Mouse (Mus musculus) c-Kit-positive CD71-negative TER-119-negative erythroid progenitor cells, embryonic 14.5 days (primary cell): ENCODE measurements around the gene Pla2g2d.

Experiments
- DNase-seq: peaks from one replicate; pipeline ENCODE4 v3.0.0-alpha.2; 2013; ENCODE audit warnings: low read depth

The Pla2g2d gene

DNA sequence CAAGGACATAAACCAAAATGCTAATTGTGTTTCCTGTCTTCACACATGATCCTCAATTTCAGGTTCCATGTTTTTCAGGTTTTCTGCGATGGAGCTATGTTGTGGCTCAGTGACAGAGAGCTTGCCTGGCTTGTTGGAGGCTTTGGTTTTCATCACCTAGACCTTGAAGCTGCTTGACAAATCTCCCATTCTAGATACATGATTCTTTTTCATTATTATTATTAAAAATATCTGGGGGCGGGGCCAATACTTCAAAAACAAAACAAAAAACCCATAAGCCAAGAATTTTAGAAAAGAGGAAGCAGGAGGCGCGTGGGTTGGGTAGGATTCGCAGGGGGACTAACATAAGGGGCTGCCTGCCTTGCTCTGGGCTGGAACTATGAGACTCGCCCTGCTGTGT, at the start of gene Pla2g2d:
TSS of gene Pla2g2d (plus strand) at position 301 of the 400 bp plus-strand sequence.
- no peak for DNase-seq

DNA sequence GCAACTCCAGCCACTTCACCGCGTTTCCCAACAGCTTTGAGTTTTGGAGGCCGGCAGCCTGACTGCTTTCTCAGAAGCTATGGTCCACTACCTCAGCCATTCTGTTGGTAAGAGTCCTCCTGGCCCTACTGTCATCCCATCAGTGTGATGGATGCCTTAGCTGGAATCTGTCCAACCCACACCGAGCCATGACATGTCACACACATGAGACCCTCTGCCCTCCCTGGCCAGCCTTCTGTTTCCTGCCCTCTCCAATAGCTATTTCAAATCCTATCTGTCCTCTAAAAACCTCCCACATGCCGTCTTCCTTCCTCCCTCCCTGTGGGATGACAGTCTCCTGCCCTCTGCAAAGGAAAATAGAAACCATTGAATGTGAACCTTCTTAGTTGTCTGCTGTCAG, 49.8 kb upstream of the Pla2g2d start:
- DNase-seq: no peak

DNA sequence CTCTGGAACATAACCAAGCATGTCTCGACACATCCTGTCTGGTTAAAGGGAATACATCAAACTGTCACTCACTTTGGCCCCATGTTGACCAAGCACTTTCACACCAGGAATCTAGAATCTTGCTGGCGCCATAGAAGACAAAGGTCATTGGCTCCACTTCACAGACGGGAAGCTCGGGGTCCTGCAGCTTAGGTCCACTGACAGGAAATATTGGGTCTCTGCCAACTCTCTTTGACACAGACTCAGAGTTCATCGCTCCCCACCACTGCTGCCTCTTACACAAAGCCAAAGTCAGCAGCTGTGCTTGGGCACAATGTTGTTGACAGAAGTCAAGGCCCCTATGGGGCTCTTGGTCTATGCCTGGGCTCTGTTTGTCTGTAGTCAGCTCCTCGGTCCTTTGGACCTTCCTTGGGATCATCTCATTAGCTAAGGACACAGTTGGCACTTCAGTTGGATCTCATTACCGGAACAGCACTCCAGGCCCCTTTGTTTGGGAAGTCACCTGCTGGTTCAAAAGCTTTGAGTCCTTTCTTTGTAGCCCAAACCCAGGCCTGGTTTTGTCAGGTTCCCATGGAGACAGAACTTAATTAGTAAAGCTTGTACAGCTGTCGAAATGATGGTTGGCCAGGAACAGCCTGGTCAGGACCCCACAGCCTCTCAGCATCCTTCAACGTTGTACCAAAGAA, 46.4 kb upstream of the Pla2g2d start:
- DNase-seq: no peak

DNA sequence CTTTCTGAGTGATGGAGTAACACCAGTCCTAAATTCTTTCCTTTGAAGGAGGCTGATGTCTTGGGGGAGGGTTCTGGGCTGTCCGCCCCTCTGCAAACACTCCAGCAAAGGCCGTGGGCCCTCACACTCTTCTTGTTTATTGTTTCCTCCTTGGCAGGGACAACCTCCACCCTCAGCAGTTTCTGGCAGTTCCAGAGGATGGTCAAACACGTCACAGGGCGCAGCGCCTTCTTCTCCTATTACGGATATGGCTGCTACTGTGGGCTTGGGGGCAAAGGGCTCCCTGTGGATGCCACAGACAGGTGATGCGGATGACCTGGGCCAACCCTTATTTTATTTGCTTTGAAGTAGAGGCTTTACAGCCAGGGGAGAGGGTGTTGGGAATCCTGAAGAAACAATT, 41.4 kb upstream of the Pla2g2d start:
- no peak for DNase-seq

DNA sequence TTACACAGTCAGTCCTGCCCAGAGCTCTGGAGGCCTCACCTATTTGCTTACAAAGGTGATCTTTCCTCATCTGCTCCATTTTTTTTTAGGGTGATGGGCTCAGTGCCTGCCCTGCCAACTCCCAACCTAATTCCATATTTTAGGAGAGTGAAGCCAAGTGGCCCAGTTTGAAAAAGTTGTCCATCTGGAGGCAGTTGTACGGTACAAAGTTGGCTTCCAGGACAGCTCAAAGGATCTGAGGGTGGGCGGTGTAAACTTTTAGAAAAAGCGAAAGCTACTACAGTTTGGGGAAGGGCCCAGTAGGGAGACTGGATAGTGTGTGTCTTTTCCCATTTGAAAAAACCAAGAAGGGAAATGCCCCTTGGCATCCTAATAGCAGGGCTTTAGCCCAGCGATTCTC, 40.7 kb upstream of the Pla2g2d start:
- no peak for DNase-seq

DNA sequence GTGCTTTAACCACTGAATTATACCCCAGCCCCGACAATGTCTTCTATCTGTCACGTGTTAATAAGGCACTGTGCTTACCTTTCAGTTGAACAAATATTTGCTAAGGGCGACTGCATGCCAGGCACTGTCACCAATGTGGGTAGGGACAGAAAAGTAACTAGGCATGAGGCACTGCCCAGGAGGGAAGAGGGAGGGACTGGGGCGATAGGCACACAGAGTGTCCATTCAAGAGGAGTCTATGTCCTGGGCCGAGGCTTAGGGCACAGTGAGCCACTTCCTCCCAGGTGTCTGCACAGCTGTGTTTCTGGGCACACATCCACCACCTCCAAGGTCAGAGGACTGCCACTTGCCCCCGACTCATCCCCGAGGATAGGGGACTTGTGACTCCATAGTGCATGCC, 38.5 kb upstream of the Pla2g2d start, which contains the start of gene Ubxn10:
TSS of gene Ubxn10 (minus strand) at position 137 of the 400 bp plus-strand sequence.
- no peak for DNase-seq

DNA sequence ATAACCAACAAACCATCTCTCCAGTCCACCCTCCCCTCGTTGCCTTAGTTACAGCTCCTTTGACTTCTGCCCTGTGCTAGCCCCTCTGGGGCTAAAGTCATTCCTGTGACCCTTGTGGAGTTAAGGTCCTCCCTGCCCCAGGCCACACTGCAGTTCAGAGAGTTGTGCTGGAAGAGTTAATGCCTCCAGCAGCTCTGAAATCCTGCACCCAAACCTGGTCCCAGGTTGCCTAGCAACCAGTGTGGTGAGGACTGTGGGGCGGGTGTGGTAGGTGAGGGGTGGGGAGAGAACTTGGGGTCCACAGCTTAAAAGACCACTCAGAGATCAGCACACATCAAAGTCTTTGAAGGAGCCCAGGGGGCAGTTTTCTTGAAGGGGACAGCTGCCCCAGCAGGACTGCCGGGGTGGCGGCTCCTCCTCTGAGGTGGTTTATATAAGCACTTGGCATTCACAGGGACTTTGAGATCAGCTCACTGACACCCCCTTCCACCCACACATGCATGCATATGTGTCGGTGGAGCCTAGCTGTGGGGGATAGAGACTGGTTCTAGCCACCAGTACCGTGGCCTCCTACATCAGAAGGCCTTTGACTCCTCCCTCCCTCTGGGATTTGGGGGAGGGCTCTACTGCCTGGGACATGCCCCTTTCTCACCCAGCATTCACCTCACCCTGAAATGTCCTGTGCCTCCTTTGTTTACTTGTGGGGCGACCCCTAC, 36.2 kb upstream of the Pla2g2d start:
- DNase-seq: no peak

DNA sequence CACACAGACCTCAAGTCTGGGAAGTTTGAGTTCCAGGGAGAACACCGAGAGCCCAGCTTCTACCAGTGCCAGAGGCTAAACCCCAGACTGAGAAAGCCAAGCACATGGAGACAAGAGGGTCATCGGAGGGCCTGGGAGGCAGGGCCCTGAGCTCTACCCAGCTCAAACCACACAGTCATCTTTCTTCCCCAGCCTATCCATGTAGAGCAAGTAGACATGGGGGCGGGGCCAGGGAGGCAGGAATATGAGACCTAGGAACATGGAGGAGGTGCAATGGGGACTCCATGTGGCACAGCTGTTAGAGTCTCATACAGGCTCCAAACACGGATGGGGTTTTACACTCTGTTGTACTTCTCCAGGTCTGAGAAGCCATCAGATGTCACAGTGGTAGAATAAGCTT, 29.7 kb upstream of the Pla2g2d start:
- DNase-seq: no peak

DNA sequence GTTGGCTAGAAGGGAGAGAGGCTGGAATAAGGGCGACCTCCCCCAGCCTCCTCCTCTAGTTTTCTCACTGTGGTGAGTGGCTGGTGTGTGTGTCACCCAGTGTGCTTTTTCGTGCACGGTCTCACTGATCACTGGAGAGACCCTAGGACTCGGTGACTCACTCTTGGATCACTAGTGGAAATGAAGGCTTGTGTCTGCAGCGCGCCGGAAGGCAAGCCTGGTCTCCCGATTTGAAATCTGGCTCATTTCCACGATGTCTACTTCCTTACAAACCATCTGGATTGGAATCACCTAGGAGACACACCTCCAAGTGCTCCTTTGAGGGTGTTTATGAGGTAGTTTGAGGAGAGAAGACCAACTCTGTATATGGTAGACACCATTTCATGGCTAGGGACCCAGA, 28.7 kb upstream of the Pla2g2d start:
- DNase-seq: no peak

DNA sequence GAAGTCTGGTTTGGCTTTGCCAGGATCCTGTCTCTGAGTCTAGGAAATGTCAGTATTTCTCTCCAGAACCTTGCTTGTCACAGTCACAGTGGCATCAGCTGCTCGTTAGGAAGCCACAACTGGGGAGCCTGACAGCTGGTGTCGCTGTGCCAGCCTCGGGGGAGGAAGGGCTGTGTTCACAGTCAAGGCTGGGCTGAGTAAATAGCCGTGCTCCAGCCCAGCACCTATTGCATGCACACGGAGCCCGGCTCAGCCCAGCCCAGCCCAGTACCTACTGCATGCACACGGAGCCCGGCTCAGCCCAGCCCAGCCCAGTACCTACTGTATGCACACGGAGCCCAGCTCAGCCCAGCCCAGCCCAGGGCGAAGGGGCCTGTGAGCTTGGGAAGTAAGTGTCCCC, 27.7 kb upstream of the Pla2g2d start:
- no peak for DNase-seq

DNA sequence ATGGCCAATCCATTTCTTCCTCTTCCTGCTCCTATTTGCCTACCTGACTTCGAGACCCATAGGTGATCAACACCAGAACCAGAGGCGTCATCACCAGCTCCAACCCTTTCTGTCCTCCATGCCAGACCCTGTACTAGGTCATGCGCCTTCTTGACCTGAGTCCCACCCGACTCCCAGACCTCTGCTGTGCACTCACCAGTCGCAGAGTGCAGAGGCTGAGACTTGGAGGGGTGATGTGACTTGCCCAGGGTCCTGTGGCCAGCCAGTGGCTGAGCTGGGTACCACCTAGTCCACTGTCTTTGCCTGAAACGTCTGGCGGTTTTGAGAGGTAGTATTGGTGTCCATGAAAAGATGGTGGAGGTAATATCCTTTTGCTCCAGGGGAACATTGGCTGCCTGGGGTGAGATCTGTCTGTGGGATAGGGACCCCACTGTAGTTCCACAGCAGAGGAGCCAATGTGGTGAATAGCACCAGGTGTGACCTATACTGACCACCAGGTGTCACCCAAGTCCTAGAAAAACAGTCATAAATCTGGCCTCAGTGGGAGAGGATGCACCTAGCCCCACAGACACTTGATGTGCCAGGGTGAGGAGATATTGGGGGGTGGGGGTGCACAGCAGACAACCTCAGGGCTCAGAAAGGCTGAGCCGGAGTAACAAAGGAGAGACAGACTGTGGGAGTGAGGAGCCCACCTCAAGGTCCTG, 27.0 kb upstream of the Pla2g2d start:
- DNase-seq: no peak

DNA sequence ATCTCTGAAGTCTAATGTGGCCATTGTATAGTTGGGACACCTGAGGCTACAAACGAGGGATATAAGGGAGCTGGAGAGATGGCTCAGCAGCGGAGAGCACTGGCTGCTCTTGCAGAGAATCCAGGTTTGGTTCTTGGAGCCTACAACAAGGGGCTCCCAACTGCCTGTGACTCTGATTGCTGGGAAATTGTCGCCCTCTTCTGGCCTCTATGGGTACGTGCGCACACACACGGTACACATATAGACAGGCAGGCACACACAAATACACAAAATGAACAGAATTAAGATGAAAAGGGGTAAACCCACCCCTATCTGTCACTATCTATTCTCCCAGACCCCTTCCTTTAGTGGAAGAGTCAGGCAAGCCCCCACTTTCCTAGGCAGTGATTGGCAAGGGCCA, 22.9 kb upstream of the Pla2g2d start:
- no peak for DNase-seq

DNA sequence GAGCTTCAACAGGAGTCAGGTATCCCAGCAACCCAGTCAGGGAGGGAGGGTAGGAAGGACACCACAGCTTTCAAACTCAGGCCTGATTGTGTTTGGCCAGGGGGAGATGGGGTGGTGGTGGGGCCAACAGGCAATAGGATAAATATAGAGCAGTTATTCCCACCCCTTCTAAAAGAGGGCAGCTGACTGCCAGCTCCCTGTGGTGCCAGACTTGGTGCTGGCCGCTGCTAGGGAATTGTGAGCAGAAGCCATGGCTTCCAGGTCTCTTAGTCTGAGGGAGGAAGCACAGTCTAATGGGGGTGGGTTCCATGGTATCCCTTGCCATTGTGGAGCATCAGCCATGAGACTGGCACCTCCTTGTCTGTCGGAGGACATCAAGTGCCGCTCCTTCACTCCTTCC, 21.9 kb upstream of the Pla2g2d start:
- DNase-seq: no peak

DNA sequence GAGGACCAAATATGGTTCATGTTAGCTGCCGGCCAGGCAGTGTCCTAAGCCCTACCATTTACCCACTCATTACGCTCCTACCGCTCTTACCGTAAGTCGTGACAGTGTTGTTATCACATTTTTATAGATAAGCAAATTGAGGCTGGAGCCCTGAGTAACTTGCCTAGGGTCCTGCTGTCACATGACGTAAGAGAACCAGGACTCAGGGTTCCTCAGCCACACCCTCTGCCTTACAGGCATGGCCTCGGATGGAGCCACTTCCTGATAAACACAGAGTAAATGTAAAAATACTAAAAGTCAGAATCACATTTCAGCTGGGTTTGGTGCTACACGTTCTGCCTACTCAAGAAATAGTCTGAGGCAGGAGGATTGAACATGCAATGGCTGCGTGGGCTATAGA, 21.1 kb upstream of the Pla2g2d start:
- no peak for DNase-seq

DNA sequence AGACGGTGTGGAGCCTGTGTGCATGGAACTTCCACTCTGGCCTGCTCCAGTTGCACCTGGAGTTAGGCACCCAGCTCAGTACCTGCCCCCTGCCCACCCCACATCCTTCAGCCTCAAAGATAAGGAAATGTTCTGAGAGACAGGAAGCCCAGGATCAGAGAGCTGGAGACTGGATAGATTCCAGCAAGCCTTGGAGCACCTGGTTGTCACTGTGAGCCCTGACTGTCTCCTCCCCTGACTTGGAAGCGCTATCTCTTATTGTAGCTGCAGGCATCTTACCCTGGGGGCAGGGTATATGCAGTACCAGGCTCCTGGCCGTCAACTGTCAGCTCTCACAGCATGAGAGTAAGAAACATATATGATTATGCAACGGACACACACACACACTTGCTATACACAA, 20.1 kb upstream of the Pla2g2d start:
- DNase-seq: no peak

DNA sequence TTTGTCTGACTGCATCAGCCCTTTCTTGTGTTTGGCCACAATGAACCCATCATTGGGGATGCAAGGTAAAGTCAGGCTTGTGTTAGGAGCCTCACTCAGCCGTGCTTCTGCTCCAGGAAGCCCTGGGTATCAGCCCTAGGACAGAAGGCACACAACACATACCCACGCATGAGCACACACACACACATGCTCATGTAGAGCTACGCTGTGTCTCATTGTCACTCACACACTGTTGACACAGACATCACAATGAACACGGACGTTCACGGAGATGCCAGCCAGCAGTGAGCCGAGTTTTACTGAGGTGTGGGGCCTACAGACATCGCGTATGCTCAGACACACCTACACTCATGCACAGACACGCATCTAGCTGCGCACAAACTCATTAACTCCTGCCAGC, 19.6 kb upstream of the Pla2g2d start:
- DNase-seq: no peak

DNA sequence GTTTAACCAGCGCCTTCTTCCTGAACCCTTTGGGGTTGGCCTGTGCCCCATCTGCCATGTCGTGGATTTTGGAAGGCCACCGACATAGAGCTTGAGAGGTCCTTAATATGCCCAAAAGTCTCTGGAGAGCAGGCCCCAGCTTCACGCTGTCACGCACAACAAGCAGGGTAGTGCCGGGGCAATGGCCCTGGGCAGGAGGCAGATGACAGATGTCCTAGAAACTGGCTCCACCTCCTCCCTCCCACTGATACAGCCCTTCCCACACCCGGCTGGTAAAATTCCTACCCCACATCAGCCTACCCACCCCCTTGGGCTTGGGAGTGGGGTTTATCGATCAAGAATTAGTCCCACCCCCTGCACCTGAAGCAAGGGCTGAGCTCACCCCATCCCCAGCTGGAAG, 18.1 kb upstream of the Pla2g2d start, which contains the start of gene Pla2g2f:
TSS of gene Pla2g2f (minus strand) at position 211 of the 400 bp plus-strand sequence.
- no peak for DNase-seq

DNA sequence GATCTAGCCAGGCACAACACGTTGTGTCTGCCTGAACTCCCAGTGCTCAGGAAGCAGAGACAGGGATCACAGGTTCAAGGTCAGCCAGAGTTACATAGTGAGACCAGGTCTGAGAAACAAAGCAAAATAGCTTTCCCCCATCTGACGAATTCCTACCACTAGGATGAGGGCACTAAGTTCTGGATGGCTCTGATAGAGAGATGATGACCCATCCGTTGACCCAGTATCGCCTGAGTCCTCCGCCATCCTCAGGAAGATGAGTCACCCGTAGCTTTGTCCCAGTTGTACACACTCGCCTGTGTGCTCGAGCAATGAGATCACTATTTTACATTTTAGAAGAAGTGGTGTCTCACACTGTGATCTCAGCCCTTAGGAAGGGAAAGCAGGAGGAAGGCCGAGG, 13.3 kb upstream of the Pla2g2d start:
- no peak for DNase-seq

DNA sequence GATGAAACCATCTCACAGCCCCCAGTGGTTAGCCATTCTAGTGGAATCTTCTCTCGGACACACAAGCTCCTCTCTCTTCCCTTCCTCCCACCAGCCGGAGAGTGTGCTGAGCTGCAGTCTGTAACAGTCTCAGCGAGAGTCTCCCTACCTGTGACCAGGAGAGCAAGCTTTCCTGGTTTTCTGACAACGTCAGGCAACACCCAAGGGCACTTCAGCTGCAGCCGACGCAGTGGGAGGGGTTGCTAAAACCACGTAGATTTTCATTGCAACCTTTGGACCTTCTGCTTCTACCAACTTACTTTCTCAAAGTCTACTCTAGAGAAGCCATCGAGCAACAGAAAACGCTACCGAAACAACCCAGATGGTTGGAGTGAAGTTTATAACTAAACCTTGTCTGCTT, 3.6 kb upstream of the Pla2g2d start:
- DNase-seq: no peak

DNA sequence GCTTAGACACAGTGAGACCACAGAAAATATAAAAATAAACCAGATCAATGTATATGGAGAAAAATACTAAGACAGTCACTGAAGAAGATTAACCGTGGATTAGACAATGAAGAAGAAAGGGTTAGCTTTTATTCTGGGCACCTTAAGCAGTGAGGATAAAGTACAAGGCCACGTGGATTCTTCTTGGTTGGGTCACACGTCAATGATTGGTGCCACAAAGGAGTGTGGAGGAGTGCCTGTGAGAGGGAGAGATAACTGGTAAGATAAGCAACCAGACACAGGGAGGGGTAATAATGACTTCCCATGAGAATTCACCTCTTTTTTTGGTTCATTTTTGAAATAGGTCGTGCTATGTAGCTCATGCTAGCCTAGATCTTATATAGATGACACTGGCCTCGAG, 3.1 kb upstream of the Pla2g2d start:
- DNase-seq: no peak

DNA sequence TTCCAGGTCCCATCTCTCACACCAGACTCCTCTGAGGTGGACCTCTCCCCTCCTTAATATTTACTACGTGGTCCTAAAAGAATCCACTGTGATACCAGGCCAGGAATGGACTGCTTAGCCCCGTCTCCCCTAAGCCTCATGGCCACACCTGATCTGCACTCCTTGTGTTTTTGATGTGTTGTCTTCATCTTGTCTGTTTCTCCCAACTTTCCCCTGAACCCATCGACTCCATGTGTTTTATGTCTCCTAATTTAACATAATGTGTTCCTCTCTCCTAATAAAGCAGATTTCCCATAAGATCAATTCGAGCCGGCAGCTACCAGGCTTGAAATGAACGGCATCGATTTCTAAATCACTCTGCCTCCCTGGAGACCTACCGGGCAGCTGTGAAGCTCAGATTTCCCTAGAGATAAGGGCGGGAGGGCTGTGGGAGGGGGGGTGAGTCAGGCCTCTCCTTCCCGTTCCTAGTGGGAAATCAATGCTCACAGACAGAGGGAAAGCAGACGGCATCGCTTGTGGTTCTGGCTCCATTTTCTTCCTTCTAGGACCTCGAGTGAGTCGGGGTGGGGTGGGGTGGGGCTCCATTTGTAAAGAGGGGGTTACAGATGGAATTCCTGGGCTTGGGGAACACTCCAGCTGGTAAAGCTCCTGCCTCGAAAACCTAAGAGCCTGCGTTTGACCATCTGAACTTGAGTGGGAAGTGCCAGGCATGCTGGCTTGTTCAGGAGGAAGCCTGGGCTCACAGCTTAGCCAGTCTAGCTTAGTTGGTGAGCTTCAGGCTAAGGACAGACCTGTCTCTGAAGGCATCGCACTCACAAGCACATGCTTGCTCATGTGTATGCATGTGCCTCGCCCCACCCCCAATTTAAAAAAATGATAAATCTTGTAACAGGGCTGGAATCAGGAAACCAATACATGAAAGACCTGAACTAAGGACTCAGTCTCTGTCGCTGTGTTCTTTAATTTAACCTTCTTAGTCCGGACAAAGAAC, 2.2 kb downstream of the Pla2g2d start:
- DNase-seq: no peak

DNA sequence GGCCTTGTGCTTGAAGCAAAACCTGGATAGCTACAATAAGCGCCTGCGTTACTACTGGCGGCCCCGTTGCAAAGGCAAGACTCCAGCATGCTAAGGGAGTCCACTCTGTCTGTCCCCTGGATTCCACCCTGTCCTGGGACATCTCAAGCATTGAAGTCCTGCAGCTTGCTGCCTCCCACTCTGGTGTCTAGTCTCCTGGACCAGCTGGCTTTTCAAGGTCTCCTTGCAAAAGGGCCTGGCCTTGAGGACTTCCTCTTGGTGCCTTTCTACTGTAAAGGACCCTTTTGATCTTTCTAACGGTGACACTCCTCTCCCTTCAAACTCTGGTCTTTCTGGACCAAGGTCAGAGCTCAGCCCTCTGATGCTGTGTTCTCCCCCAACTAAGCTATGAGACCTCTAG, 4.8 kb downstream of the Pla2g2d start:
- DNase-seq: no peak
